Mouse (Mus musculus) fibroblast of lung, adult 2 months (primary cell): ENCODE results near the gene 1700020N01Rik.

Experiments
- DNase-seq: peaks from one replicate; pipeline ENCODE4 v3.0.0-alpha.2; 2011; ENCODE audit warnings: low read depth

Gene 1700020N01Rik

DNA sequence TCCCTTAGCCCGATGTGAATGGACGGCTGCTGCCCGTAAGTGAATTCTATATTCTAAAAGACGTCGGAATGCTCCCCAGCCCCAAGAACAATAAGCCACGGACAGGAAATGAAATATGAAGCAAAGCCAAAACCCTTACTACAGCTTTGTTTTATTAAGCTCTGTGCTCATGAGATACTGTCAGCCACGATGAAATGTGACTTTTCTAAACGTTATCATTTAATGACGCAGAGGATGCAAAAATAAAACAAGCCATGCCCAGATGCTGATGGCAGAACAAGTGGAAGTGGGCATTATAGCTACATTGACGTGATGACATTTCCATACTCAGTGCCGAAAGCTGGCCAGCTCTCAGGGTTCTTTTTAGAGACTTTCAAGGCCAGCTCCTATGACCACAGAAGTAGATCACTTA lies 76.8 kb downstream of the 1700020N01Rik start:
- DNase-seq = no peak

DNA sequence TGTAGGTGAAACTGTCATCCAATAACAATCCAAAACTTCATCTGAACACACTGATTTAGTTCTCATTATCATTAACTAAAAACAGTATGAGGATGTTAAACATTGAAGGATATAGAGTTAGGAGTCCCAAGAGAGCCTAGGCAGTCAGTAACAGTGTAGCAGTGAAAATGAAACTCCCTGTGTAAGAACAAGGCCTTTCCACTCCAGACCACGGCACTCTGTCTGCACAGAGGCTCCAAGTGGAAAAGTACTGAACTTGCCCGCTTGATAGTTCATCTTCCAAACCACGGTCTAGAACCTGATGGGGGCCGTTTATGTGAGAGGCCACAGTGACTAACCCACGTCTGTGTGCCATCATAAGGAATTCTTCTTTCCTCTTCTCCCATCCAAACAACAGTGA lies 77.2 kb downstream of the 1700020N01Rik start:
- no peak for DNase-seq
